Mouse (Mus musculus) spleen, adult 2 months (tissue): ENCODE results near the gene Clk4.

ENCODE experiments used
- CTCF ChIP-seq: fragments of 200-500 bp; IDR thresholded peaks from 2 replicates; pipeline ENCODE4 v1.5.1; 2011; ENCODE audit warnings: mild to moderate bottlenecking, inconsistent platforms; ENCODE audit not compliant: insufficient read depth, insufficient read length, insufficient replicate concordance; ENCODE audit errors: extremely low read depth
- POLR2A ChIP-seq: fragments of 200-500 bp; IDR thresholded peaks from 2 replicates; pipeline ENCODE4 v1.6.1; 2011; ENCODE audit warnings: low read depth, low read length, inconsistent platforms

DNA sequence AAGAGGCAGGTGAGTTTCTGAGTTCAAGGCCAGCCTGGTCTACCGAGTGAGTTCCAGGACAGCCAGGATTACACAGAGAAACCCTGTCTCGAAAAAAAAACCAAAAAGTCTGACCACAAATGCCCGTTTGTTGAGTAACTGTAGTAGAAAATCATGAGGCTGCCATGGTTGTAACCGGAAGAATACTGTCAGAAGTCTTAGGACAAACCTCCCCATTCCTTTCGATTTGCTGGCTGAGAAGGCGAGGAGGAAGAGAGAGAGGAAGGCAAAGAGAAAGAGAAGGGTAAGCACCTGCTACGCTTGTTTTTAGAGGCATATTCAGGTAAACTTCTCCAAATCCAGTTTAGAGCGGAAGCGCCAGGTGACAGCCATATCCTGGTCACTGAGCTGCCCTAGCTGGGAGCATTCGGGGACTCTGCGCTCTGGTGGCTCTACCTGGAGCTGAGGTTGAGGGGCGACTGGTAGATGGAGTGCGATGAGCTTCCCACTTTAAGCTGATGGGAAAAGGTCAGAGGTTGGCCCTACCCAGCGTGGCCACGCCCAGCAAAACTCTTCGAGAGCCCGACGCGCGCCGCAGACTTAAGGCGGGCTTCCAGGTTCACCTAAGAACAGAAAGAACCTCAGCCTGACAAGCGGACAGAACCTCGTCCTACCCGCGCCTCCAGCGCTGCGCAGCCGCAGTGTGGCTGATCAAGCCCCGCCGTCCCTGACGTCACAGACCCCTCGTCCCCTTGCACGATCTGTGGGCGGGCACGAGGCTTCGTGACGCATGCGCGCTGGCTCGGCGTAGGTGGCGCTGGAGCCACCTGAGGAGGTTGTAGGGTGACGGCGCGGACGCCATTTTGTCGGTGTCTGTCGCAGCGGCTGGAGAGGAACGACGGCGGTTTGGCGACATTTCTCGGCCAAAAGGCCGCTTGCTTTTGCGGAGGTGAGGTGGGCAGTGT, 1.1 kb downstream of the Clk4 start, which contains the start of gene BC049762:
- no peak for TF ChIP-seq CTCF
- peak; percentile 92 for TF ChIP-seq POLR2A
